Mouse (Mus musculus) liver, postnatal 0 days (tissue): Measurements from ENCODE around the gene Klhl3. TPM values are rescaled to one million over a fixed set of nuclear protein-coding genes. Genes with fewer than 3 reads are reported as not detected.

Experiments used
- ATAC-seq: fragments of 200-750 bp; cut with Nextera tagmentation; 2 replicates; pipeline ENCODE4 v1.8.0; 2017; ENCODE audit warnings: mild to moderate bottlenecking, moderate library complexity
- DNase-seq: peaks from one replicate; pipeline ENCODE4 v3.0.0-alpha.2; 2016
- H3K27ac ChIP-seq: fragments of 300-500 bp; sonication (generic); 2 replicates; pipeline ENCODE4 v1.5.1; 2014; ENCODE audit warnings: antibody characterized with exemption, moderate library complexity, mild to moderate bottlenecking, low read depth
- H3K27me3 ChIP-seq: fragments of 300-500 bp; sonication (generic); 2 replicates; pipeline ENCODE4 v1.6.1; 2014; ENCODE audit warnings: low read length, control low read depth, mixed read lengths; ENCODE audit not compliant: insufficient read depth
- H3K36me3 ChIP-seq: fragments of 300-500 bp; sonication (generic); replicated peaks from 2 replicates; pipeline ENCODE4 v1.6.1; 2014; ENCODE audit warnings: mild to moderate bottlenecking, control low read depth, low read length, moderate library complexity, mixed read lengths; ENCODE audit not compliant: insufficient read depth
- H3K4me1 ChIP-seq: fragments of 300-500 bp; sonication (generic); 2 replicates; pipeline ENCODE4 v1.6.1; 2014; ENCODE audit warnings: antibody characterized with exemption, mild to moderate bottlenecking, control low read depth; ENCODE audit not compliant: insufficient read depth
- H3K4me2 ChIP-seq: fragments of 300-500 bp; sonication (generic); 2 replicates; pipeline ENCODE4 v1.6.1; 2014; ENCODE audit warnings: low read depth, mild to moderate bottlenecking, low read length, moderate library complexity, mixed read lengths
- H3K4me3 ChIP-seq: fragments of 300-500 bp; sonication (generic); 2 replicates; pipeline ENCODE4 v1.5.1; 2014; ENCODE audit warnings: low read depth, low read length
- H3K9ac ChIP-seq: fragments of 300-500 bp; sonication (generic); replicated peaks from 2 replicates; pipeline ENCODE4 v1.6.1; 2014; ENCODE audit warnings: mild to moderate bottlenecking, moderate library complexity
- H3K9me3 ChIP-seq: fragments of 300-500 bp; sonication (generic); 2 replicates; pipeline ENCODE4 v1.6.1; 2016; ENCODE audit warnings: mild to moderate bottlenecking, control low read depth, low read length, mixed read lengths
- CTCF ChIP-seq: sonication (generic); IDR thresholded peaks from 2 replicates; pipeline ENCODE4 v1.5.1; 2016; ENCODE audit warnings: antibody characterized with exemption, low read depth
- EP300 ChIP-seq: IDR thresholded peaks from 2 replicates; pipeline ENCODE4 v1.6.1; 2016; ENCODE audit warnings: antibody characterized with exemption, low read depth, mild to moderate bottlenecking
- WGBS: fragments of 180-500 bp; shearing (Covaris S2); extraction: QIAGEN DNeasy Blood & Tissue Kit; methylation state at CpG from one replicate; pipeline ENCODE4 v1.1.7; 2014; ENCODE audit not compliant: insufficient replicate concordance; 5-methylcytosine and 5-hydroxymethylcytosine counted together
- polyA plus RNA-seq: library from polyadenylated mRNA; unstranded; fragments of >200 nt; fragmentation: Nextera tagmentation; extraction: Ambion mirVana; gene quantifications from 2 replicates; pipeline ENCODE4 v1.2.1, GENCODE M21; 2015

The Klhl3 gene
- polyA plus RNA-seq, 1 experiment from 2014 or later = 2.9 TPM

DNA sequence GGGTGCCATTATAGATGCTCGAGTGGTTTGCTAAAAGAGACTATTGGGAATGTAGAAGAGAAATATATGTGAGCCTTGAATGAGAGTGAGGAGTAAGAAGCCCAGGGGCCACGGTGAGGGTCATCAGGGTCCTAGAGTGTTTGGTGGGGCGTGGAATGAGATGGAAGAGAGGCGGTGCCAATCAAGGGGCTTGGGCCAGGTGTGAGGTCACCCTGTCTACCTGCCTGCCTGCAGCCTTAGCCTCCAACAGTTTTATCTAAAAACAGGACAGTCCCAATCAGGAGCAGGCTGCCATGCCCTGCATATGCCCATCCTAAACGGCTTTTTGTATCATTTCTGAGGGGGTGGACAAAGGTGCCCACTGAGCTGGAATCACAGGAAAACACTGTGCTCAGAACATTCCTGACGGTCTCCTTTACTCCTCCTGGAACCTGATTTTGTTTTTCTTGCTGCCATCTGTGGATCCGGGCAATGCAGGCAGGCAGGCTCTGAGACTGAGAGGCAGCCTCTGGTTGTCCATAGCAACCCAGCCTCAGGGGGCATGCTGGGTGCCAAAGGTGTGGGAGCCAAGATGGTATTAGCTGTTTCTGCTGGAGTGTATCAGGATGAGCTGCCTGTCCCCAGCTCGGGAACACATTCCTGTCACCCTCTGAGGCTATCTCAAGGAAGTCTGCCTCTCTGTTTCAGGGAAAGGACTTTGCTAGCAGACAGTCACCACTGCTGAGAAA, 89.5 kb downstream of the Klhl3 start:
- Histone ChIP-seq H3K36me3 (peaks cover 13% of the 10 kb centered on the region), H3K27ac (no peak overlapping the region), H3K9ac (no peak overlapping the region), H3K4me2 (no peak overlapping the region), H3K4me3 (no peak overlapping the region), H3K27me3 (no peaks in the 10 kb centered on the region), H3K9me3 (no peaks in the 10 kb centered on the region), H3K4me1 (no peaks in the 10 kb centered on the region)
- WGBS = 76% methylated on average over 8 of the region's 8 CpGs
- no peak for DNase-seq
- TF ChIP-seq EP300 (no peak), CTCF (no peak)
- no peak for ATAC-seq

DNA sequence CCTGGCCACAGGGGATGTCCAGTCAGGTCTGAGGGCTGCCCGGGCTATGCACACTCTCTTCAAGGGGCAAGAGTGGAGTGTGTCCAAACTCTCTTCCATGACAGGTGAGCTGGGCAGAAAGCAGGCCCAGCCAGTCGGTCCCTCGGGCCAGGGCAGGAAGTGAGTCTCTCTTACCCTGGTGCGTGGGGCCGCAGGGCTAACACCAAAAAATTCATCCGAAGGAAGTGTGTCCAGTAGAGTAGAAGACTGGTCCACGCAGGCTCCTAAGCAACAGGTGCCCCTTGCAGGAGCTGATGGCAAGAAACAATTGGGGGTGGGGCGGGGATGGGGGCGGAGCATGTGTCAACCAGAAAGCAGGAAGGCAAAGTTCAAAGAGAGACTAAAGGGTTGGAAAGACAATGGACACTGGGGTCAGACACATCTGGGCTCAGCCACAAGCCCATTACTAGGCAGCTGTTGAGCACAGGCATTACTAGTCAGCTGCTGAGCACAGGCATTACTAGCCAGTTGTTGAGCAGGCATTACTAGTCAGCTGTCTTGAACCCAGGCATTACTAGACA, 90.3 kb downstream of the Klhl3 start:
- H3K4me2 ChIP-seq = no peak overlapping the region
- 81% methylated on average over 9 of the region's 9 CpGs for WGBS
- no peaks in the 10 kb centered on the region for H3K9me3 ChIP-seq
- no peaks in the 10 kb centered on the region for H3K4me1 ChIP-seq
- DNase-seq (no peak), ATAC-seq (no peak)
- TF ChIP-seq EP300 (no peak), CTCF (no peak)
- no peak overlapping the region for H3K27ac ChIP-seq
- H3K27me3 ChIP-seq = no peaks in the 10 kb centered on the region
- no peak overlapping the region for H3K4me3 ChIP-seq
- H3K9ac ChIP-seq = no peak overlapping the region
- H3K36me3 ChIP-seq = peaks cover 17% of the 10 kb centered on the region

DNA sequence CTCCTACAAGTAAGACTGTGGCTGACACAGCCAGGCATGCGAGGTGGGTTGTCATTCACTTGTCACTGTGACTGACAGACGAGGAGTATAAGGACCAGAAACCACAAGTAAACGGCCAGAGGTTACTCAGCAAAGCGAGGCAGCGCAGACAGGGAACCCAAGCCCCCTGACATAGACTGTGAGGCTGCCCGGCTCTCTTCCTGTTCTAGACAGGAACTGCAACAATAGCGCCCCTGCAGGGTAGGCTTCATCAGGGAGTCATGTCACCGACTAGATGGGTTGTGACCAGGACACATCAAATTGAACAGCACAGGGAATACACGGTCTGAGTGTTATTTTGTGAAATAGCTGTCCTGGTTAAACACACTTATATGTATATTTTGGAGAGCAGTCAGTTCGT, 93.0 kb downstream of the Klhl3 start:
- DNase-seq = no peak
- TF ChIP-seq CTCF (peak; percentile 34), EP300 (no peak)
- Histone ChIP-seq H3K4me1 (no peaks in the 10 kb centered on the region), H3K9me3 (no peaks in the 10 kb centered on the region), H3K4me3 (no peak overlapping the region), H3K27ac (no peak overlapping the region), H3K4me2 (no peak overlapping the region), H3K9ac (no peak overlapping the region), H3K36me3 (peaks cover 16% of the 10 kb centered on the region), H3K27me3 (no peaks in the 10 kb centered on the region)
- 39% methylated on average over 10 of the region's 10 CpGs for WGBS
- ATAC-seq = no peak

GRCm38 (mm10) chr13:58017298-58017697, 96.1 kb downstream of the Klhl3 start:
- Histone ChIP-seq H3K9ac (no peak overlapping the region), H3K4me2 (no peak overlapping the region), H3K36me3 (peaks cover 11% of the 10 kb centered on the region), H3K4me1 (no peaks in the 10 kb centered on the region), H3K4me3 (no peak overlapping the region), H3K27me3 (no peaks in the 10 kb centered on the region), H3K27ac (no peak overlapping the region), H3K9me3 (no peaks in the 10 kb centered on the region)
- no peak for DNase-seq
- TF ChIP-seq CTCF (no peak), EP300 (no peak)
- WGBS = 67% methylated on average over 6 of the region's 6 CpGs
- no peak for ATAC-seq

GRCm38 (mm10) chr13:58012067-58012925, 101.1 kb downstream of the Klhl3 start:
- 61% methylated on average over 14 of the region's 14 CpGs for WGBS
- peak; percentile 80 for TF ChIP-seq CTCF
- TF ChIP-seq EP300 = no peak
- peaks cover 8% of the 10 kb centered on the region for H3K36me3 ChIP-seq
- no peaks in the 10 kb centered on the region for H3K27me3 ChIP-seq
- DNase-seq = peak; percentile 41
- no peak overlapping the region for H3K9ac ChIP-seq
- peak; percentile 44; the same call in 1 of the 2 replicates for ATAC-seq
- H3K4me1 ChIP-seq = no peaks in the 10 kb centered on the region
- H3K4me2 ChIP-seq = no peak overlapping the region
- H3K4me3 ChIP-seq = no peak overlapping the region
- H3K27ac ChIP-seq = no peak overlapping the region
- H3K9me3 ChIP-seq = no peaks in the 10 kb centered on the region

DNA sequence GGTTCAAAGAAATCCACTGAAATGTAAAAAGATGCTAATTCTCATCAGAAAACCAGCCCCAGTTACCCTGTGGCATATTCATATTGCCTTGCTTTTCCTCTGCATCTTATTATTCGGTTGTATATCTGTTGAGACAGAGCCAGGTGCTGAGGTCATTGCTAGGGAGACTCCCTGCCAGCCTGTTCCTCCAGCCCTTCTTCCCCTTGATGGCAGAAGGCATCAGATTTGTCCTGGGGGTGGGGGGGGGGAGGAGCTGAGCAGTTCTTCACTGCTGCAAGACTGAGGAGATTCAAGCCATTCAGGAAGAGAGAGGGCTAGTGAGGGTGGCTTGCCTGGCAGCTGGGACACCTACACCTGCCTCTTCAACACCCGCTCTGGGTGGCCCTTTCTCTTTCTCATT, 101.9 kb downstream of the Klhl3 start:
- DNase-seq (no peak), ATAC-seq (no peak)
- H3K27me3 ChIP-seq = no peaks in the 10 kb centered on the region
- 73% methylated on average over 2 of the region's 2 CpGs for WGBS
- TF ChIP-seq CTCF = no peak
- no peak for TF ChIP-seq EP300
- H3K4me1 ChIP-seq = no peaks in the 10 kb centered on the region
- no peak overlapping the region for H3K9ac ChIP-seq
- H3K36me3 ChIP-seq = peaks cover 8% of the 10 kb centered on the region
- H3K4me2 ChIP-seq = no peak overlapping the region
- H3K4me3 ChIP-seq = no peak overlapping the region
- H3K9me3 ChIP-seq = no peaks in the 10 kb centered on the region
- H3K27ac ChIP-seq = no peak overlapping the region
